Mouse (Mus musculus) E14TG2a.4 (cell line): ENCODE results near the gene Tomm22.

Experiments
- H3K27me3 ChIP-seq: 2 replicates; pipeline ENCODE4 v1.6.1; 2014; ENCODE audit warnings: low read length, control low read depth; ENCODE audit not compliant: insufficient read depth
- H3K36me3 ChIP-seq: 2 replicates; pipeline ENCODE4 v1.6.1; 2014; ENCODE audit warnings: low read length, control low read depth; ENCODE audit not compliant: insufficient read depth
- H3K4me1 ChIP-seq: replicated peaks from 2 replicates; pipeline ENCODE4 v1.6.1; 2014; ENCODE audit warnings: low read depth, low read length, control low read depth
- H3K4me3 ChIP-seq: replicated peaks from 2 replicates; pipeline ENCODE4 v1.5.1; 2014; ENCODE audit warnings: mild to moderate bottlenecking, low read length
- H3K9me3 ChIP-seq: 2 replicates; pipeline ENCODE4 v1.6.1; 2014; ENCODE audit warnings: low read length, control low read depth
- CTCF ChIP-seq: conservative IDR thresholded peaks from 2 replicates; pipeline ENCODE4 v1.5.1; 2014; ENCODE audit warnings: low read length
- NANOG ChIP-seq: IDR thresholded peaks from 2 replicates; pipeline ENCODE4 v1.6.1; 2014; ENCODE audit warnings: borderline replicate concordance, low read length, mixed read lengths
- POU5F1 ChIP-seq: IDR thresholded peaks from 2 replicates; pipeline ENCODE4 v1.6.1; 2014; ENCODE audit warnings: low read length, borderline replicate concordance

The Tomm22 gene

DNA sequence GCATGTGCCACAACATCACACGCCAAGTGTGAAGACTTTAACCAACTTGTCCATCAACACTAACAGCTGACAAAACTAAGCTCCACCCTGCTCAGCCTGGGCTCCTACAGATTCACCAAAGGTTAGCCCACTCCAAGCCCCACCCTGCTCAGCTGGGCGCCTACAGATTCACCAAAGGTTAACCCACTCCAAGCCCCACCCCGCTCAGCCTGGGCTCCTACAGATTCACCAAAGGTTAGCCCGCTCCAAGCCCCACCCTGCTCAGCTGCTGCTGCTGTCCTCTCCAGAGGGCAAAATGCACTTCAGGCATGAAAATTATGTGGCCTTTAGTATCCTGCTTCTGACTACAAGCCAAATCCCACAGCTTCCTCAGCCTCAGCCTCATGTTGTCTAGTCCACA lies 11.3 kb downstream of the Tomm22 start:
- H3K36me3 ChIP-seq, result peaks cover 79% of the 10 kb centered on the region
- H3K27me3 ChIP-seq, result no peaks in the 10 kb centered on the region
- TF ChIP-seq CTCF, result no peak
- TF ChIP-seq NANOG, result no peak
- no peak for TF ChIP-seq POU5F1
- H3K9me3 ChIP-seq, result no peaks in the 10 kb centered on the region
- peaks cover 78% of the 10 kb centered on the region for H3K4me1 ChIP-seq
- peak overlapping the region; percentile 26; the same call in 1 of the 2 replicates for H3K4me3 ChIP-seq

GRCm38 (mm10) chr15:79683146-79683545 lies 12.5 kb downstream of the Tomm22 start:
- H3K9me3 ChIP-seq, result no peaks in the 10 kb centered on the region
- no peaks in the 10 kb centered on the region for H3K27me3 ChIP-seq
- peaks cover 67% of the 10 kb centered on the region for H3K36me3 ChIP-seq
- H3K4me1 ChIP-seq, result peaks cover 79% of the 10 kb centered on the region
- TF ChIP-seq POU5F1, result no peak
- TF ChIP-seq NANOG, result no peak
- no peak for TF ChIP-seq CTCF
- no peak overlapping the region for H3K4me3 ChIP-seq

GRCm38 (mm10) chr15:79683707-79684465 lies 13.2 kb downstream of the Tomm22 start:
- H3K9me3 ChIP-seq, result no peaks in the 10 kb centered on the region

DNA sequence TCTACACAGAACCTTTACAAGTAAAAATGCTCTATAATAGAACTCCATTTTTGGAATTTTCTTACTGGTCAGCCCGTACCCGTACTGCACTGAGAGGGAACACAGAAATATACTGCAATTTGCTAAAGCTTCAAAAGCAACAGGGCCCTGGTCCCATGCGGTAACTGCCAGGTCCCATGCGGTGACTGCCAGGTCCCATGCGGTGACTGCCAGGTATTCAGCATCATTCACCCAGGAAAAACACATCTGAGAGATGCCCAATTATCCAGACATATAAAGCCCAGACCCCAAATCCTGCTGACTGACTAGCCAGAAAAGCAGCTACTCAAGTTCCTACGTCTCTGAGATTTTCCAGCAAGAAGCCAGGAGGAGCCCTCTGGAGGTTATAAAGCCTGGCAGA lies 14.0 kb downstream of the Tomm22 start:
- Histone ChIP-seq H3K36me3 (peaks cover 58% of the 10 kb centered on the region), H3K27me3 (no peaks in the 10 kb centered on the region), H3K4me1 (peaks cover 83% of the 10 kb centered on the region), H3K9me3 (no peaks in the 10 kb centered on the region), H3K4me3 (peak overlapping the region; percentile 10; the same call in 1 of the 2 replicates)
- TF ChIP-seq POU5F1 (no peak), CTCF (no peak), NANOG (no peak)

More at GRCm38 (mm10) chr15:79683707-79684465, 13.2 kb downstream of the Tomm22 start:
- H3K4me1 ChIP-seq, result peaks cover 82% of the 10 kb centered on the region
- TF ChIP-seq CTCF (no peak), NANOG (no peak), POU5F1 (no peak)
- H3K27me3 ChIP-seq, result no peaks in the 10 kb centered on the region
- H3K36me3 ChIP-seq, result peaks cover 64% of the 10 kb centered on the region
- H3K4me3 ChIP-seq, result no peak overlapping the region

DNA sequence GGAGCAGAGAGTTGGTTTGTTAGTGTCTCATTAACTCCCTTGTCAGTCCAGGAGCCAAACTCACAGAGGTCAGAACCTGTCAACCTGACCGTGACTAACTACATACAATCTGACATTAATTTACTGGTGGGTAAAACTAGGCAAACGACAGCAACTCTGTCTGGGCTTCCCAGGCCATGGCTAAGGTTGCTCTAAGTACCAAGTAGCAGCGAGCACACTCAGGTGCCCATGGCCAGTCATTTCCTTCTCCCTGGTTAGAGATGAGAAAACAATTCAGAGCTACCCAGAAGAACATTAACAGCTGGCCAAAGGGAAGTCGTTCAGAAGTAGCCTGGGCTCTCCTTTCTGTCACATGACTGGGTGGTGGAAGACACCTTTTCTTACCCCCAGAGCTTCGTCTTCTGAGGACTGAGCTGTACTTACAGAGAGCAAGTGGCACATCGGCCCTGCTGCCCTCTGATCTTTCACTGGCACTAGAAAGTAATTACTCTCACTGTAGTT lies 14.5 kb downstream of the Tomm22 start:
- H3K9me3 ChIP-seq, result no peaks in the 10 kb centered on the region
- H3K4me1 ChIP-seq, result peaks cover 86% of the 10 kb centered on the region
- peaks cover 55% of the 10 kb centered on the region for H3K36me3 ChIP-seq
- TF ChIP-seq CTCF (no peak), NANOG (no peak), POU5F1 (no peak)
- peak overlapping the region; percentile 10; the same call in 1 of the 2 replicates for H3K4me3 ChIP-seq
- no peaks in the 10 kb centered on the region for H3K27me3 ChIP-seq

DNA sequence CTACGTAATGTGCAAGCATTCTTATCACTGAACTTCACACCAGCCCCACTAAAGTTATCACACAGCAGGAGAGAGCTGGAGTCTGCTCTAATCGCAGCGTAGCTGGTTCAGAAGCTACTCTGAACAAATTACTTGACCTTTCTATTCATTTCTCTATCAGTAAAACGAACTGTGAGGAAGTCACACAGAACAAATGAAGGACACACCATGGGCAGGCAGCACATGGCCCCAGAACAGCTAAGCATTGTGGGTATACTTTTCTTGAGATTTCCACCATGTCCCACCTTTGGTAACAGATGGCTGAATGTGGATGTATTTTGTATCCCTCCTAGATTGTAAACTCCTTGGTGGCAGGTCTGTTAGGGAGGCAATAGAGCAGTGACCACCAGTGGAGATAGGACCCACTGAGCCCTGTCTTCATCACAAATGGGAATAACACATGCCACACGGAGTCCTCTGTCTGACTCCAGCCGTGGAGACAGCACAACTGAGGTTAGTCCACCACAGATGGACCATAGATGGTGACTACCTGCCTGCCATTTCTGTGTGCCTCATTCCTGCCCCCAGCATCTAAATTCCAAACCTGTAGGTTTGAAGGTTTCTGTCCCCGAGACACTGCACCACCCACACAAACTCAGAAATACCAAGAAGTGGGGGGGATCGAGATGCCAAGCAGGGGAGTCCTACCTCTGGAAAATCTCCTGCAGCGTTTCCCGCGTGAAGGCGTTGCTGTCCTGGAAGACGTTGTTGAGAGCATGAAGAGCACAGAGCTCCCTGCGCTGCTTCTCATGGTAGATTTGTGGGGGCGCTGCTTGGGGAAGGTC lies 15.6 kb downstream of the Tomm22 start:
- TF ChIP-seq POU5F1 (no peak), CTCF (no peak), NANOG (no peak)
- Histone ChIP-seq H3K9me3 (no peaks in the 10 kb centered on the region), H3K4me3 (peak overlapping the region; percentile 93), H3K36me3 (peaks cover 46% of the 10 kb centered on the region), H3K27me3 (no peaks in the 10 kb centered on the region), H3K4me1 (peaks cover 75% of the 10 kb centered on the region)

DNA sequence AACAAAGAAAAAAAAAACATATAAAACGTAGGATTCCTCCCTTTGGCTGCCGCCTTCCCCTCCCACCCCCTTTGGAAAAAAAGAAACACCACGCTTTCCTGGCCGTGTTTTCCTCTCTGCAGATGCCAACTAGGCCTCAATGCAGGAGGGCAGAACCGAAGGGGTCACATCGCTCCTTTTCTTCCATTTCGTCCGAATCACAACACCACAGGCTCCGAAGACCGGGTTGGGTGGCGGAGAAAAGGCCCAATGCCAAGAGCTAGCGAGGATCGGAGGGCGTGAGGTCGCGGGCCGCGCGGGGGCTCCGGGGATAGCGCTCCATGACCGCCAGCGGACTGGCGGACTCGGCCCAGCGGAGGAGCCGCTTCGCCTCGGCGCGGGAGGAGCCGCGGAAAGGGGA lies 16.5 kb downstream of the Tomm22 start:
- Histone ChIP-seq H3K4me3 (peak overlapping the region; percentile 93), H3K27me3 (no peaks in the 10 kb centered on the region), H3K36me3 (peaks cover 43% of the 10 kb centered on the region), H3K9me3 (no peaks in the 10 kb centered on the region), H3K4me1 (peaks cover 74% of the 10 kb centered on the region)
- TF ChIP-seq NANOG, result no peak
- TF ChIP-seq POU5F1, result no peak
- no peak for TF ChIP-seq CTCF

- TF ChIP-seq CTCF (no peak), POU5F1 (no peak), NANOG (no peak)
- Histone ChIP-seq H3K27me3 (no peaks in the 10 kb centered on the region), H3K4me1 (peaks cover 74% of the 10 kb centered on the region), H3K9me3 (no peaks in the 10 kb centered on the region), H3K4me3 (peak within 1 kb of the TSS; percentile 93), H3K36me3 (peaks cover 41% of the 10 kb centered on the region)
These were observed 17.1 kb downstream of the Tomm22 start, which contains the start of gene Josd1 for GRCm38 (mm10) chr15:79687646-79688267. Gene Josd1 (minus strand): TSS chr15:79687919.
